Mouse (Mus musculus): ENCODE data around the gene Slc35a2. TPM values are rescaled to one million over a fixed set of nuclear protein-coding genes. Genes with fewer than 3 reads are reported as not detected.

Gene Slc35a2
- 28.8 to 38.6 TPM (median 35.1 TPM) in 4 replicates for total RNA-seq (2023)

DNA sequence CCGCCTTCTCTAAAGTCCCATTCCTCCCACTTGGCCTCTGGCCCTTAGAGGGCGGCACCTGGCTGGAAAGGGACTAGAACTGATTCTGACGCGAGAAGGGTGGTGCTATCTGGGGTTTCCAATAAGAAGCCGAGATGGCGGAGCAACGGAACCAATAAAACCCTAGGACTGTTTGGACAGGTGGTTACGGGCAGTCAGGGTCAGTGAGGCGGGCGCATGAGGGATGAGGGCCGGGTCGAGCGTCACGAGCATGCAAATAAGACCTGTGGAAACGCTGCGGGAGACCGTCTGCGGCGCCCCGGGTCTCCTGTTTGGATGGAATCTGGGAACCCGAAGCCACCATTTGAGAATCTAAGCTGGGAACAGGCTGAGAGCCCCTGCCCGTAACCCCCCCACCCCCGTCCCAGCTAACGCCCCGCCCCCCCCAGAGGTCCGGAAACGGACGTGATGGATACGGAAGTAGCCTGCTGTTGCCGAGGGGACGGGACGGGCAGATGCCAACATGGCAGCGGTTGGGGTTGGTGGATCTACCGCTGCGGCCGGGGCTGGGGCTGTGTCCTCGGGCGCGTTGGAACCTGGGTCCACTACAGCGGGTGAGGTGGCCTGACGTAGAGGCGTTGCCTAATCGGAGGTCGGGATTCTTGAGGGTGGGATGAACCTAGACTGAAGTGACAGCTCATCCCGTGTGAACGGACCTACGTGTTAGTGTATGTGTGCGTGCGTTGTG is at the start of gene Slc35a2:
TSS of gene Slc35a2 (plus strand) at position 188 of the 727 bp plus-strand sequence.

DNA sequence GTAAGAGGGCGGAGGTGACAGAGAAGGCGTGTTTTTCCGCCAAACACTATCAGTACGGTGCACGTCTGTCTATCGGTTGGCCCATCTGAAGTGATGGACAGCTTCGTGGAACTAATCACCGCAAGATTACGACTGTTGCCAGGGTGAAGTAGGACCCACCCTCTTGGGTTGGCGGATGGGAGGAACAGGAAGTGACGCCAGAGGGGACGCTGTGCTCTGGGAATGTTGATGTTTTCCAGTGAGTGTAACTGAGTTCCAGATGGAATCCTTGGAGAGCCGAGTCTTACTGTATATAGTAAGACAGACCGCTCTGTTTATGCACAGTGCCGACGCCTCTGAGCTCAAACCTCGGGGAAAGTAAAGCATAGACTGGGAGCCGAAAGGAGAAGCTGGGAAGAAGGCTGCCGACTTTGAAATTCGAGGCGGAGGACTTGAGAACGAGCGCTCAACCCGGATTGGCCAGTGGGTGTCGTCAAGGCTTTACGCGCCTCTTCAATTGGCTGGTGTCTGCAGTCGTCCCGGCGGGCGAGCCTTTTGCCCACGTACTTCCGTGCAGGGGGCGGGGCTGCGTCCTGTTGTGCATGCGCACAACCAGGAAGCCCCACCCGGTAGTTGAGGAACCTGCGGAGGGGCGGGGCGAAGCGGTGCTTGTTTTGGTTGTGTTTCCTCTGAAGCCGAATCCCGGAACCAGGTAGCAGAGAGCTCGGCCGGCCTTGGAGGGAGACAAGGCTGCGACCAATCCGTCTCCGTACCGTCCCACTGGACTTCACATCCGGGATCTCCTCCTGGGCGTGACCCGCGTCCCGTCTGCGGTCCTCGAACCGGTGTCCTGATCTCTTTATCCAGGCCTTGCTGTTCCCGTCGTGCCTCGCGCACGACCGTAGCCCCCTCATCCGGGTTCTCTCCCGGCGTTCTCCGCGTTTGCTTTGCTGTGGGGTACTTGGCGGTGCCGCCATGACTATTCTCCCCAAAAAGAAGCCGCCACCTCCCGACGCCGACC is 42.4 kb upstream of the Slc35a2 start, which contains the start of gene Otud5:
TSS of gene Otud5 (plus strand) at position 202 of the 1,000 bp plus-strand sequence.

DNA sequence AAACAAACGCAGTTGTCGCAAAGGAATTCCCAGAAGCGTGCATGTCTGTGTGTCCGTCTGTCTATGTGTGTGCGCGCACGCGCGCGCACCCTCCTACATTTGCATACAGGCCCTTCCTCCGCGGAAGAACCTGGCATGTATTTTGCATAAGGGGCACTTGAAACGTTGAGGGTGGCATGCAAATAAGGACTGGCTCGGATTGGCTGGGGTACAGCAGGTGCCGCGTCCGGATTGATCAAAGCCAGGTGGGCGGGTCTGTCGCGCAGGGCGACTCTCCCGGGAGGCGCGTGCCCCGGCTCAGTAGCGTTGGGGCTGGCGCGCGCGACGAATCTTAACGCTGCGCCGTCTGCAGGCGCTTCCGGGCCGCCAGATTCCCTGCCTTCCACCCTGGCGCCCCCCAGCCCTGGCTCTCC is 5.8 kb upstream of the Slc35a2 start, which contains the start of gene Pim2:
TSS of gene Pim2 (plus strand) at position 256 of the 413 bp plus-strand sequence.

DNA sequence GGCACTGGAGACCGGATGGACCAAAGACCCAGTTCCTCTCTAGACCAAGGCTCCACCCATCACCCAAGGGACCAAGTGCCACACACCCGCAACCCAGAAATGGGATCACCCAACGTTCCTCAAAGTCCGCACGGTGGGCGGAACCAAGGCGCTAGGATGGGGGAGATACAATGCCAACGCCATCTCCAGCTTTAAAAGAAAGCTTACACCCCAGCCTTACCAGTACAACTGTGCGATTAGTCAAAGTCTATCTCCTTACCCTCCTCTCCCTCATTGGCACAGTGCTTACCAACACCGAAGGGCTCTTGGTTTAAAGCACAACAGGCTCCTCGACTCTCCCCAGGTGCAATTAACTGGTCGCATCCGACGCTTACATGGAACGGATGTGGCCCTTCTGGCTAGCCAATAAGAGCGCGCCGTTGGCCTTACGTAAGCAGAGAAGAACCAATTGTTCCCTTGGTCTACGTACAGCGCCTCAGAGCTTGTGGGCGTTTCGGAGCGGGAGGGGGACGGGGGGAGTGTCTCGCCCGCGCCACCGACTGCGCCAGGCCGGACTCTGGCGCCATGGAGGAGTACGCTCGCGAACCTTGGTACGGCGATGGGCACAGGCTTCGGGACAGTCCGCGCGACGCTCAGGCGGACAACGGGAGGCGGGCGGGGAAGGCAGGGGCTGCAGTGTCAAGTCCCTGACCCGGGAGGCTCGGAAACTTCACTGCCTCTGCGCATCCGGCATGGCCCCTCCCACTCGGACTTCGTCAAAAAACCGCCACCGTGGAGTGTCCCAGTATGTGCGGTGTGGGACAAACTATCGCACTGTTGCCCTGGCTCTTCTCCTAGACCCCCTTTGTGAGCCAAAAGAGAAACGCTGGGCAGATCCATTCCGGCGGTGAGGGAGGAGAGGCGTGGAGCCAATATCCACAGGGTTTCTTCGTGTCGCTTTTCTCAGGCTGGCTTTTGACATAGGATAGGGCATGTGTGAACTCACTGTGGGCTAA is 15.3 kb downstream of the Slc35a2 start, which contains the start of the genes Pqbp1 and Timm17b:
TSS of gene Pqbp1 (minus strand) at position 390 of the 995 bp plus-strand sequence.
TSS of gene Timm17b (plus strand) at position 478 of the 995 bp plus-strand sequence.

DNA sequence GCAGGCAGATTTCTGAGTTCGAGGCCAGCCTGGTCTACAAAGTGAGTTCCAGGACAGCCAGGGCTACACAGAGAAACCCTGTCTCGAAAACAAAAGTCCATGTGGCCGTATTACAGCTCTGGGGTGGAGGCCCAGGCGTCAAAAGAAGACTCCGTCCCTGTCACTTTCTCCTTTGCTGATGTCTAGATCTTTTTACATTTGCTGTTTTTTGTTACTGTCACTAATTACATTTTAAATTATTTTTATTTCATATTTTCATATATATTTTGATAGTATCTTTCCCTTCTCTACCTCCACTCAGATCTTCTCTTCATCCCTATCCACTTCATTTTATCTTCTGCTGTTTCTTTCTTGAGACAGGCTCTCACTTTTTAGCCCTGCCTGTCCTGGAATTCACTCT is 23.9 kb downstream of the Slc35a2 start, which contains the start of gene Gm10491:
TSS of gene Gm10491 (minus strand) at position 101 of the 400 bp plus-strand sequence.

DNA sequence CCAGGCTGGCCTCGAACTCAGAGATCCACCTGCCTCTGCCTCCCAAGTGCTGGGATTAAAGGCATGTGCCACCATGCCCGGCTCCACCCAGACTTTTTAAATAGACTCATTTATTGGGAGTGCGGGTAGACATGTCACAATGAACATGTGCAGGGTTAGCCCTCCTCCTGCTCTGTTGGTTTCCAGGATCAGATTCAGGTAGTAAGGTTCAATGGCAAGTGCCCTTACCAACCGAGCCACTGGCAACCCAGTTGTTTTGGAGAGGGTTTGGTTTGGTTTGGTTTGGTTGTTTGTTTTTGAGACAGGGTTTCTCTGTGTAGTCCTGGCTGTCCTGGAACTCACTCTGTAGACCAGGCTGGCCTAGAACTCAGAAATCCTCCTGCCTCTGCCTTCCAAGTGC is 25.4 kb downstream of the Slc35a2 start, which contains the start of gene Gm10490:
TSS of gene Gm10490 (plus strand) at position 301 of the 400 bp plus-strand sequence.

DNA sequence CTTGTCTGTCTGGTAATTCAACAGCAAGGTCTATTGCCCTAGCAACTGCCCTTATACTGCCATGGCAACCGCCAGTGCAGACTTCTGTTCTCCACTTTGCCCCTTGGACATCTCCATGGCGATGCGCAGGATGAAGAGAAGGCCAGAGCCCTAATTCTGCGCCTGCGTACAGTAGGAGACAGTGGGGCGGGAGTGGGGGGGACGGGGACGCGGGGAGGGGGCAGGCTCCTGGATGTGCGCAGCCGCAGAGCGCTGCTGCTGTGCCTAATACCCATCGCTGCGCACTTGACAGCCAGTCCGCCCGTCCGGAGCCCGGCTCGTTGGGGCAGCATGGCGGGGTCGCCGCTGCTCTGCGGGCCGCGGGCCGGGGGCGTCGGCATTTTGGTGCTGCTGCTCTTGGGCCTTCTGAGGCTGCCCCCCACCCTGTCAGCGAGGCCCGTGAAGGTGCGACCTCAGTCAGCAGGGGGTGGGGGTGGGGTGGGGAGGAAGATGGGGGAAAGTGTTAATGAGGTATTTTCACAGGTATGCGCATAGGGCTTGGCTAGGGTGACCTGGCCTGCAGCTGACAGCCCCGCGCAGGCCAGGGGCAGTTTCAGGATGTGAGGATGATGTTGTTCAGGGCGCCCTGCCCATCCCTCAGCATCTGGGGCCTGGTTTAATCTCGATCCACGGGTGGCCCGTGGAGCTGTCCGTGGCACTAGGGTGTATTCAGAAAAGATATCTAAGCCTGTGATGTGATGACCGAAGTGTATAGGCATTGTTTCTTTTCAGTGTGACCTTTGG is 36.0 kb downstream of the Slc35a2 start, which contains the start of gene Pcsk1n:
TSS of gene Pcsk1n (plus strand) at position 222 of the 783 bp plus-strand sequence.

DNA sequence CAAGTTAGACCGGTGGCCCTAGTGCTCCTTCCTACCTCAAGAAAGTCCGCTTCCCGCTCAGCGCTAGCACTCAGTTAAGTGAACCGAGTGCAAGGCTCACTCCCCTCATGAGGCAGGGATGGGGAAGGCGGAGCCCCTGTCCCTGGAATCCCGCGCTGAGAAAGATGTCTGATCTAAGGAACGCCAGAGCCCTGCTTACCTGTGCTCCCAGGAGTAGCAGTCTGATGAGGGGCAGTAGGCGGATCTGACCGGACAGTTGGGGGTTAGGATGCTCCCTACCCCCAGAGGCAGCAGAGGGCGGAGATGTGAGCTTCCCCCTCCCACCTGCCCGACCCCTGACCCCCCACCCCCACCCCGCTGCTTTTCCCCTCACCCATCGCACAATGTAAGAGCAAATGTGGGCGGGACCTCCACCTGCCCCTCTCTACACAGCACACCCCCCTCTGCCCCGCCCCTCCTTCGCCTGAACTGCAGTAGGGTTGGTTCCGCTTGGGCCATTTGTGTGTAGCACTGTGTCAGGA is 44.5 kb downstream of the Slc35a2 start, which contains the start of gene Eras:
TSS of gene Eras (minus strand) at position 338 of the 521 bp plus-strand sequence.

Other genes with a start within 250 kb of the Slc35a2 start
- gene Syp, start 245.6 kb upstream of the Slc35a2 start, total RNA-seq (2023), result 0.36 to 0.58 TPM (median 0.56 TPM) in 3 of 4 replicates, not detected in the other
- gene Prickle3, start 226.8 kb upstream of the Slc35a2 start, total RNA-seq (2023), result 24.4 to 28.3 TPM (median 25.8 TPM) in 4 replicates
- gene Plp2, start 212.6 kb upstream of the Slc35a2 start, total RNA-seq (2023), result 85.6 to 91.6 TPM (median 88.3 TPM) in 4 replicates
- gene Magix, start 202.8 kb upstream of the Slc35a2 start, total RNA-seq (2023), result not detected in 4 replicates
- 45.1 to 48.2 TPM (median 46.2 TPM) in 4 replicates for gene Gpkow, start 186.9 kb upstream of the Slc35a2 start, total RNA-seq (2023)
- gene Wdr45, start 169.7 kb upstream of the Slc35a2 start, total RNA-seq (2023), result 58.2 to 89.6 TPM (median 70.2 TPM) in 4 replicates
- gene Gm45208, start 161.8 kb upstream of the Slc35a2 start, total RNA-seq (2023), result not detected in 4 replicates
- gene Praf2, start 155.6 kb upstream of the Slc35a2 start, total RNA-seq (2023), result 9.6 to 13.9 TPM (median 12.0 TPM) in 4 replicates
- gene Ccdc120, start 133.1 kb upstream of the Slc35a2 start, total RNA-seq (2023), result not detected in 4 replicates
- 26.2 to 36.6 TPM (median 32.7 TPM) in 4 replicates for gene Tfe3, start 121.5 kb upstream of the Slc35a2 start, total RNA-seq (2023)
- gene Gripap1, start 94.3 kb upstream of the Slc35a2 start, total RNA-seq (2023), result 277 to 286 TPM (median 284 TPM) in 4 replicates
- gene Kcnd1, start 61.7 kb upstream of the Slc35a2 start, total RNA-seq (2023), result 1.5 to 2.4 TPM (median 1.9 TPM) in 4 replicates
- 168 to 185 TPM (median 181 TPM) in 4 replicates for gene Otud5, start 42.7 kb upstream of the Slc35a2 start, total RNA-seq (2023)
- 36.0 to 41.3 TPM (median 37.2 TPM) in 4 replicates for gene Pim2, start 5.8 kb upstream of the Slc35a2 start, total RNA-seq (2023)
- 126 to 133 TPM (median 129 TPM) in 4 replicates for gene Pqbp1, start 15.2 kb downstream of the Slc35a2 start, total RNA-seq (2023)
- gene Timm17b, start 15.3 kb downstream of the Slc35a2 start, total RNA-seq (2023), result 38.8 to 55.7 TPM (median 51.5 TPM) in 4 replicates
- gene Gm10491, start 23.8 kb downstream of the Slc35a2 start, total RNA-seq (2023), result not detected in 4 replicates
- 2.1 TPM in 1 of 4 replicates, not detected in the others for gene Gm10490, start 25.5 kb downstream of the Slc35a2 start, total RNA-seq (2023)
- not detected in 4 replicates for gene Pcsk1n, start 35.8 kb downstream of the Slc35a2 start, total RNA-seq (2023)
- not detected in 4 replicates for gene Eras, start 44.6 kb downstream of the Slc35a2 start, total RNA-seq (2023)
- 15.9 to 26.0 TPM (median 21.4 TPM) in 4 replicates for gene Hdac6, start 63.9 kb downstream of the Slc35a2 start, total RNA-seq (2023)
- not detected in 4 replicates for gene Gata1, start 94.0 kb downstream of the Slc35a2 start, total RNA-seq (2023)
- gene Glod5, start 134.5 kb downstream of the Slc35a2 start, total RNA-seq (2023), result not detected in 4 replicates
- gene Suv39h1, start 190.7 kb downstream of the Slc35a2 start, total RNA-seq (2023), result 25.6 to 28.5 TPM (median 27.7 TPM) in 4 replicates
- 123 to 128 TPM (median 127 TPM) in 4 replicates for gene Was, start 206.5 kb downstream of the Slc35a2 start, total RNA-seq (2023)
- 32.4 to 39.9 TPM (median 35.9 TPM) in 4 replicates for gene Wdr13, start 248.9 kb downstream of the Slc35a2 start, total RNA-seq (2023)